Mouse (Mus musculus): Measurements from ENCODE around the gene Gnb5. TPM values are rescaled to one million over a fixed set of nuclear protein-coding genes. Genes with fewer than 3 reads are reported as not detected.
"Not testable (repeated sequence)": the region's sequence is repeated elsewhere in the genome, so short reads cannot be mapped to it uniquely, and the experiment has no call there.

The Gnb5 gene
- polyA plus RNA-seq, 1 experiment from 2014 or later, result 35.5 TPM

- no peak overlapping the region for H3K4me2 ChIP-seq
- no peaks in the 10 kb centered on the region for H3K9me3 ChIP-seq
- no peak overlapping the region for H3K4me3 ChIP-seq (replicated peaks)
- H3K9ac ChIP-seq, result no peak overlapping the region
- no peak for ATAC-seq (ENCODE audit: low FRiP score)
- H3K4me1 ChIP-seq, result no peaks in the 10 kb centered on the region
- no peaks in the 10 kb centered on the region for H3K27me3 ChIP-seq
- no peak overlapping the region for H3K27ac ChIP-seq
- peaks cover 72% of the 10 kb centered on the region for H3K36me3 ChIP-seq (replicated peaks)
- 81% methylated on average over 4 of the region's 4 CpGs for WGBS
Observed at GRCm38 (mm10) chr9:75334440-75334839, 28.4 kb downstream of the Gnb5 start.

- no peaks in the 10 kb centered on the region for H3K27me3 ChIP-seq
- H3K4me2 ChIP-seq, result no peak overlapping the region
- no peak overlapping the region for H3K27ac ChIP-seq
- H3K4me3 ChIP-seq (replicated peaks), result no peak overlapping the region
- no peaks in the 10 kb centered on the region for H3K4me1 ChIP-seq
- H3K9ac ChIP-seq, result no peak overlapping the region
- ATAC-seq (ENCODE audit: low FRiP score), result no peak
- H3K36me3 ChIP-seq (replicated peaks), result peaks cover 70% of the 10 kb centered on the region
- H3K9me3 ChIP-seq, result no peaks in the 10 kb centered on the region
- WGBS, result 93% methylated on average over 6 of the region's 6 CpGs
Observed at GRCm38 (mm10) chr9:75338016-75338415, 31.9 kb downstream of the Gnb5 start.

GRCm38 (mm10) chr9:75342433-75342832, 36.3 kb downstream of the Gnb5 start:
- Histone ChIP-seq H3K27me3 (no peaks in the 10 kb centered on the region), H3K9me3 (no peaks in the 10 kb centered on the region), H3K4me2 (no peak overlapping the region), H3K27ac (no peak overlapping the region), H3K36me3 (replicated peaks) (peaks cover 58% of the 10 kb centered on the region), H3K9ac (no peak overlapping the region), H3K4me3 (replicated peaks) (no peak overlapping the region), H3K4me1 (no peaks in the 10 kb centered on the region)
- ATAC-seq (ENCODE audit: low FRiP score), result no peak
- 90% methylated on average over 4 of the region's 4 CpGs for WGBS

GRCm38 (mm10) chr9:75347458-75347857, 41.4 kb downstream of the Gnb5 start, which contains the start of gene Bcl2l10:
Gene Bcl2l10, plus strand, starts transcription at chr9:75347758.
- Histone ChIP-seq H3K9me3 (no peaks in the 10 kb centered on the region), H3K27me3 (no peaks in the 10 kb centered on the region), H3K9ac (no peak within 1 kb of the TSS), H3K27ac (no peak within 1 kb of the TSS), H3K4me3 (replicated peaks) (no peak within 1 kb of the TSS), H3K36me3 (replicated peaks) (peaks cover 28% of the 10 kb centered on the region), H3K4me2 (no peak within 1 kb of the TSS), H3K4me1 (no peaks in the 10 kb centered on the region)
- WGBS, result 91% methylated on average over 5 of the region's 5 CpGs
- no peak for ATAC-seq (ENCODE audit: low FRiP score)

GRCm38 (mm10) chr9:75348066-75348465, 42.0 kb downstream of the Gnb5 start:
- Histone ChIP-seq H3K9me3 (no peaks in the 10 kb centered on the region), H3K4me3 (replicated peaks) (no peak overlapping the region), H3K9ac (no peak overlapping the region), H3K27ac (no peak overlapping the region), H3K27me3 (no peaks in the 10 kb centered on the region), H3K36me3 (replicated peaks) (peaks cover 22% of the 10 kb centered on the region), H3K4me2 (no peak overlapping the region), H3K4me1 (no peaks in the 10 kb centered on the region)
- ATAC-seq (ENCODE audit: low FRiP score), result no peak
- 94% methylated on average over 17 of the region's 17 CpGs for WGBS

GRCm38 (mm10) chr9:75348641-75349040, 42.6 kb downstream of the Gnb5 start:
- Histone ChIP-seq H3K9ac (no peak overlapping the region), H3K4me2 (no peak overlapping the region), H3K27me3 (no peaks in the 10 kb centered on the region), H3K9me3 (no peaks in the 10 kb centered on the region), H3K4me3 (replicated peaks) (no peak overlapping the region), H3K4me1 (no peaks in the 10 kb centered on the region), H3K36me3 (replicated peaks) (peaks cover 18% of the 10 kb centered on the region; the same call in 1 of the 2 replicates), H3K27ac (no peak overlapping the region)
- whole genome bisulfite sequencing, result 18% methylated on average over 3 of the region's 3 CpGs
- no peak for ATAC-seq (ENCODE audit: low FRiP score)

GRCm38 (mm10) chr9:75353094-75353493, 47.0 kb downstream of the Gnb5 start:
- ATAC-seq (ENCODE audit: low FRiP score), result no peak
- Histone ChIP-seq H3K27ac (no peak overlapping the region), H3K4me2 (no peak overlapping the region), H3K4me1 (no peaks in the 10 kb centered on the region), H3K27me3 (no peaks in the 10 kb centered on the region), H3K36me3 (replicated peaks) (no peaks in the 10 kb centered on the region), H3K9ac (no peak overlapping the region), H3K4me3 (replicated peaks) (no peak overlapping the region), H3K9me3 (no peaks in the 10 kb centered on the region)
- 86% methylated on average over 8 of the region's 8 CpGs for WGBS

- Histone ChIP-seq H3K4me1 (no peaks in the 10 kb centered on the region), H3K4me2 (no peak overlapping the region), H3K27me3 (no peaks in the 10 kb centered on the region), H3K9ac (no peak overlapping the region), H3K9me3 (no peaks in the 10 kb centered on the region), H3K36me3 (replicated peaks) (no peaks in the 10 kb centered on the region), H3K4me3 (replicated peaks) (no peak overlapping the region), H3K27ac (no peak overlapping the region)
- 92% methylated on average over 4 of the region's 4 CpGs for WGBS
- no peak for ATAC-seq (ENCODE audit: low FRiP score)
Observed at GRCm38 (mm10) chr9:75355783-75356182, 49.7 kb downstream of the Gnb5 start.

GRCm38 (mm10) chr9:75357087-75357654, 51.1 kb downstream of the Gnb5 start:
- H3K27me3 ChIP-seq, result no peaks in the 10 kb centered on the region
- no peak overlapping the region for H3K4me3 ChIP-seq (replicated peaks)
- no peaks in the 10 kb centered on the region for H3K9me3 ChIP-seq
- WGBS, result 85% methylated on average over 9 of the region's 9 CpGs
- no peak for ATAC-seq (ENCODE audit: low FRiP score)
- H3K27ac ChIP-seq, result no peak overlapping the region
- no peaks in the 10 kb centered on the region for H3K4me1 ChIP-seq
- H3K9ac ChIP-seq, result no peak overlapping the region
- no peaks in the 10 kb centered on the region for H3K36me3 ChIP-seq (replicated peaks)
- no peak overlapping the region for H3K4me2 ChIP-seq

- H3K27ac ChIP-seq, result no peak overlapping the region
- H3K36me3 ChIP-seq (replicated peaks), result no peaks in the 10 kb centered on the region
- WGBS, result 42% methylated on average over 5 of the region's 5 CpGs
- H3K9ac ChIP-seq, result no peak overlapping the region
- no peaks in the 10 kb centered on the region for H3K27me3 ChIP-seq
- H3K4me2 ChIP-seq, result no peak overlapping the region
- 0 out of 2 replicates have a peak, but pooled peaks have one; percentile 53 for ATAC-seq (ENCODE audit: low FRiP score)
- H3K4me1 ChIP-seq, result no peaks in the 10 kb centered on the region
- H3K4me3 ChIP-seq (replicated peaks), result no peak overlapping the region
- no peaks in the 10 kb centered on the region for H3K9me3 ChIP-seq
Observed at GRCm38 (mm10) chr9:75361699-75362098, 55.6 kb downstream of the Gnb5 start.

- no peak for ATAC-seq (ENCODE audit: low FRiP score)
- Histone ChIP-seq H3K27ac (no peak overlapping the region), H3K9me3 (no peaks in the 10 kb centered on the region), H3K9ac (no peak overlapping the region), H3K4me2 (no peak overlapping the region), H3K4me3 (replicated peaks) (no peak overlapping the region), H3K4me1 (no peaks in the 10 kb centered on the region), H3K27me3 (no peaks in the 10 kb centered on the region), H3K36me3 (replicated peaks) (no peaks in the 10 kb centered on the region)
- WGBS, result 89% methylated on average over 4 of the region's 4 CpGs
Observed at GRCm38 (mm10) chr9:75362201-75362600, 56.1 kb downstream of the Gnb5 start.

GRCm38 (mm10) chr9:75363001-75363400, 56.9 kb downstream of the Gnb5 start:
- Histone ChIP-seq H3K4me2 (no peak overlapping the region), H3K4me1 (no peaks in the 10 kb centered on the region), H3K9me3 (no peaks in the 10 kb centered on the region), H3K9ac (no peak overlapping the region), H3K27me3 (no peaks in the 10 kb centered on the region), H3K27ac (no peak overlapping the region), H3K36me3 (replicated peaks) (no peaks in the 10 kb centered on the region), H3K4me3 (replicated peaks) (no peak overlapping the region)
- ATAC-seq (ENCODE audit: low FRiP score), result no peak
- WGBS, result 88% methylated on average over 5 of the region's 5 CpGs

GRCm38 (mm10) chr9:75363702-75364101, 57.6 kb downstream of the Gnb5 start:
- not testable (repeated sequence) for H3K4me2 ChIP-seq; ATAC-seq (ENCODE audit: low FRiP score)
- 73% methylated on average over 7 of the region's 7 CpGs for WGBS

More at GRCm38 (mm10) chr9:75363702-75364101, 57.6 kb downstream of the Gnb5 start:
- H3K27me3 ChIP-seq; H3K9ac ChIP-seq; H3K4me1 ChIP-seq; H3K9me3 ChIP-seq; H3K27ac ChIP-seq; H3K36me3 ChIP-seq (replicated peaks); H3K4me3 ChIP-seq (replicated peaks): not testable (repeated sequence)

Measured in forebrain, embryonic 12.5 days (tissue).